Mouse (Mus musculus) spleen, adult 2 months (tissue): Measurements from ENCODE around the gene Vmn2r88. TPM values are rescaled to one million over a fixed set of nuclear protein-coding genes. Genes with fewer than 3 reads are reported as not detected.
"Not testable (repeated sequence)": the region's sequence is repeated elsewhere in the genome, so short reads cannot be mapped to it uniquely, and the experiment has no call there.

Source experiments
- DNase-seq, 2 experiments: peaks; one replicate each; pipeline versions ENCODE4 v3.0.0 to v3.0.0-alpha.2; 2012 to 2021; ENCODE audit warnings: low spot score in 2 of 2, low read depth in 1 of 2
- H3K27ac ChIP-seq: fragments of 200-500 bp; 2 replicates; pipeline ENCODE4 v1.5.1; 2012; ENCODE audit warnings: low read length, inconsistent platforms; ENCODE audit not compliant: insufficient read depth
- H3K27me3 ChIP-seq: fragments of 200-500 bp; 2 replicates; pipeline ENCODE4 v1.6.1; 2012; ENCODE audit warnings: mild to moderate bottlenecking, moderate library complexity, low read length, inconsistent platforms; ENCODE audit not compliant: control insufficient read depth, insufficient read depth
- H3K36me3 ChIP-seq: fragments of 200-500 bp; 2 replicates; pipeline ENCODE4 v1.6.1; 2012; ENCODE audit warnings: mild to moderate bottlenecking, low read length, inconsistent platforms; ENCODE audit not compliant: control insufficient read depth, insufficient read depth
- H3K4me1 ChIP-seq: fragments of 200-500 bp; 2 replicates; pipeline ENCODE4 v1.6.1; 2011; ENCODE audit warnings: inconsistent platforms; ENCODE audit not compliant: control insufficient read depth, insufficient read depth, insufficient read length
- H3K4me3 ChIP-seq: fragments of 200-500 bp; 2 replicates; pipeline ENCODE4 v1.5.1; 2011; ENCODE audit warnings: mild to moderate bottlenecking, inconsistent platforms; ENCODE audit not compliant: insufficient read depth, insufficient read length; ENCODE audit errors: extremely low read depth
- CTCF ChIP-seq: fragments of 200-500 bp; IDR thresholded peaks from 2 replicates; pipeline ENCODE4 v1.5.1; 2011; ENCODE audit warnings: mild to moderate bottlenecking, inconsistent platforms; ENCODE audit not compliant: insufficient read depth, insufficient read length, insufficient replicate concordance; ENCODE audit errors: extremely low read depth
- POLR2A ChIP-seq: fragments of 200-500 bp; IDR thresholded peaks from 2 replicates; pipeline ENCODE4 v1.6.1; 2011; ENCODE audit warnings: low read depth, low read length, inconsistent platforms
- WGBS: fragments of 180-500 bp; shearing (Covaris S2); methylation state at CpG from one replicate; pipeline ENCODE4 v1.1.7; 2018; 5-methylcytosine and 5-hydroxymethylcytosine counted together
- polyA plus RNA-seq: library from polyadenylated mRNA; depleted of rRNA; stranded (reverse); fragments of >200 nt; gene quantifications from 2 replicates; pipeline ENCODE4 v1.2.3, GENCODE M21; 2012; rRNA removed

The Vmn2r88 gene
- polyA plus RNA-seq, 1 experiment, result not detected

- Histone ChIP-seq H3K27ac (no peak overlapping the region), H3K4me1 (no peaks in the 10 kb centered on the region), H3K36me3 (no peaks in the 10 kb centered on the region), H3K27me3 (no peaks in the 10 kb centered on the region; the same call in 1 of the 2 replicates), H3K4me3 (no peak overlapping the region)
- TF ChIP-seq POLR2A (no peak), CTCF (no peak)
- no peak for DNase-seq
- 95% methylated on average over 16 of the region's 16 CpGs for WGBS
Observed at GRCm38 (mm10) chr14:51434546-51434945, 23.9 kb downstream of the Vmn2r88 start.

GRCm38 (mm10) chr14:51435020-51435419, 24.4 kb downstream of the Vmn2r88 start:
- Histone ChIP-seq H3K36me3 (no peaks in the 10 kb centered on the region), H3K4me1 (no peaks in the 10 kb centered on the region), H3K27me3 (no peaks in the 10 kb centered on the region; the same call in 1 of the 2 replicates), H3K27ac (no peak overlapping the region), H3K4me3 (no peak overlapping the region)
- no peak for DNase-seq
- 96% methylated on average over 26 of the region's 26 CpGs for WGBS
- TF ChIP-seq CTCF (no peak), POLR2A (no peak)

- H3K4me1 ChIP-seq, result no peaks in the 10 kb centered on the region
- WGBS, result 92% methylated on average over 4 of the region's 4 CpGs
- no peaks in the 10 kb centered on the region for H3K36me3 ChIP-seq
- no peak for DNase-seq
- H3K4me3 ChIP-seq, result no peak overlapping the region
- no peak for TF ChIP-seq POLR2A
- TF ChIP-seq CTCF, result no peak
- H3K27ac ChIP-seq, result no peak overlapping the region
- H3K27me3 ChIP-seq, result no peaks in the 10 kb centered on the region; the same call in 1 of the 2 replicates
Observed at GRCm38 (mm10) chr14:51438955-51439354, 28.3 kb downstream of the Vmn2r88 start.

- WGBS, result 87% methylated on average over 2 of the region's 2 CpGs
- H3K4me3 ChIP-seq, DNase-seq: not testable (repeated sequence)
Observed at GRCm38 (mm10) chr14:51451557-51451956, 40.9 kb downstream of the Vmn2r88 start, which contains the start of gene Vmn2r89. Gene Vmn2r89 (plus strand): TSS chr14:51451857.

More at GRCm38 (mm10) chr14:51451557-51451956, 40.9 kb downstream of the Vmn2r88 start, which contains the start of gene Vmn2r89:
- H3K4me1 ChIP-seq, H3K36me3 ChIP-seq, H3K27me3 ChIP-seq, H3K27ac ChIP-seq: not testable (repeated sequence)

Other genes with a start within 250 kb of the Vmn2r88 start
- gene Rnase2b, start 248.6 kb upstream of the Vmn2r88 start, polyA plus RNA-seq, result not detected in 2 replicates
- gene Ang2, start 211.7 kb upstream of the Vmn2r88 start, polyA plus RNA-seq, result 0.09 TPM in 1 of 2 replicates, not detected in the other
- not detected in 2 replicates for gene Ear14, start 207.4 kb upstream of the Vmn2r88 start, polyA plus RNA-seq
- gene Rnase2a, start 154.7 kb upstream of the Vmn2r88 start, polyA plus RNA-seq, result not detected in 2 replicates
- not detected in 2 replicates for gene Gm7247, start 49.1 kb upstream of the Vmn2r88 start, polyA plus RNA-seq
- not detected in 2 replicates for gene Vmn2r89, start 41.0 kb downstream of the Vmn2r88 start, polyA plus RNA-seq
- not detected in 2 replicates for gene Gm5622, start 142.0 kb downstream of the Vmn2r88 start, polyA plus RNA-seq
- not detected in 2 replicates for gene Gm17175, start 163.2 kb downstream of the Vmn2r88 start, polyA plus RNA-seq
- not detected in 2 replicates for gene Gm17174, start 181.3 kb downstream of the Vmn2r88 start, polyA plus RNA-seq
- not detected in 2 replicates for gene Gm17078, start 200.5 kb downstream of the Vmn2r88 start, polyA plus RNA-seq
- not detected in 2 replicates for gene Gm4181, start 224.8 kb downstream of the Vmn2r88 start, polyA plus RNA-seq